Comparison of ENCODE assay signal across 8 mouse cellular contexts in genomic region chr16:18876442-18877308, GRCm38 (mm10). TPM values are rescaled to one million over a fixed set of nuclear protein-coding genes. Genes with fewer than 3 reads are reported as not detected.
A peak's percentile ranks its signal among the peaks of the same experiment; 100 is the strongest.
DNase-seq lines count a peak whose midpoint lies in the region; ATAC-seq and TF ChIP-seq lines count a peak whose summit lies in the region.

Mrpl40 (minus strand) TSS chr16:18876862.
Hira (plus strand) TSS chr16:18877037.

- H3K4me2 ChIP-seq in embryonic facial prominence, embryonic 14.5 days (ENCODE audit: low read depth, low read length), result peak within 1 kb of the TSS; percentile 84
- H3K4me2 ChIP-seq in limb, embryonic 14.5 days (replicated peaks; ENCODE audit: low read depth, low read length, severe bottlenecking), result peak within 1 kb of the TSS; percentile 82
- H3K4me2 ChIP-seq in midbrain, postnatal 0 days (ENCODE audit: low read depth, low read length, poor library complexity, severe bottlenecking), result peak within 1 kb of the TSS; percentile 75

- peak; percentile 94 for DNase-seq in 3T3-L1 (ENCODE audit: low read depth, low spot score)
- peak; percentile 91 to 92 for DNase-seq in adrenal gland, postnatal 4 days (ENCODE audit: low spot score in 2 of 2)
- DNase-seq in embryonic facial prominence, embryonic 14.5 days (ENCODE audit: low spot score), result peak; percentile 95
- peak; percentile 91 for DNase-seq in heart, adult 8-10 months (ENCODE audit: low spot score)
- DNase-seq in kidney, adult 9 months, result peak; percentile 96
- peak; percentile 91 for DNase-seq in limb, embryonic 14.5 days (ENCODE audit: low spot score)
- DNase-seq in midbrain, postnatal 0 days (ENCODE audit: low spot score), result peak; percentile 90
- peak; percentile 90 to 93 for DNase-seq in spleen, postnatal 14 days (ENCODE audit: low spot score in 2 of 2)

- 0 out of 2 replicates have a peak, but pooled peaks cover 4% of the 10 kb centered on the region for H3K4me1 ChIP-seq in embryonic facial prominence, embryonic 14.5 days (ENCODE audit: control insufficient read depth, insufficient read depth, low read length)
- H3K4me1 ChIP-seq in limb, embryonic 14.5 days (ENCODE audit: control insufficient read depth, insufficient read depth, low read length), result no peaks in the 10 kb centered on the region; the same call in 1 of the 2 replicates
- peaks cover 4% of the 10 kb centered on the region; the same call in 1 of the 2 replicates for H3K4me1 ChIP-seq in midbrain, postnatal 0 days (ENCODE audit: insufficient read depth, low read length)

- peak; percentile 94 for ATAC-seq in embryonic facial prominence, embryonic 14.5 days (ENCODE audit: low read depth)
- ATAC-seq in limb, embryonic 14.5 days (ENCODE audit: low FRiP score, low read depth), result peak; percentile 94
- peak; percentile 90 for ATAC-seq in midbrain, postnatal 0 days (ENCODE audit: low FRiP score)

- H3K9me3 ChIP-seq in embryonic facial prominence, embryonic 14.5 days (ENCODE audit: control insufficient read depth, low read length), result no peaks in the 10 kb centered on the region
- no peaks in the 10 kb centered on the region for H3K9me3 ChIP-seq in limb, embryonic 14.5 days (ENCODE audit: control insufficient read depth, low read length)
- H3K9me3 ChIP-seq in midbrain, postnatal 0 days (ENCODE audit: low read length), result no peaks in the 10 kb centered on the region

- under 1% methylated on average over 42 of the region's 93 CpGs for WGBS in embryonic facial prominence, embryonic 14.5 days
- WGBS in limb, embryonic 14.5 days, result under 1% methylated on average over 82 of the region's 93 CpGs
- WGBS in midbrain, postnatal 0 days, result 1% methylated on average over 83 of the region's 93 CpGs

- H3K27ac ChIP-seq in embryonic facial prominence, embryonic 14.5 days (replicated peaks; ENCODE audit: low read depth, low read length), result peak within 1 kb of the TSS; percentile 94
- peak within 1 kb of the TSS; percentile 92 for H3K27ac ChIP-seq in limb, embryonic 14.5 days (replicated peaks; ENCODE audit: low read depth, low read length)
- peak within 1 kb of the TSS; percentile 88 for H3K27ac ChIP-seq in midbrain, postnatal 0 days (ENCODE audit: low read depth, low read length)

- H3K9ac ChIP-seq in embryonic facial prominence, embryonic 14.5 days (ENCODE audit: low read depth, low read length), result peak within 1 kb of the TSS; percentile 87
- peak within 1 kb of the TSS; percentile 88 for H3K9ac ChIP-seq in limb, embryonic 14.5 days (ENCODE audit: low read depth, low read length, severe bottlenecking)
- peak within 1 kb of the TSS; percentile 81 for H3K9ac ChIP-seq in midbrain, postnatal 0 days (replicated peaks; ENCODE audit: low read length, poor library complexity, severe bottlenecking)

- TF ChIP-seq POLR2A in limb, embryonic 14.5 days (IDR thresholded peaks at IDR 0.05; ENCODE audit: borderline replicate concordance, extremely low read depth, insufficient read depth, insufficient read length), result peak; percentile 47; the same call in 1 of the 2 replicates

- H3K4me3 ChIP-seq in embryonic facial prominence, embryonic 14.5 days (ENCODE audit: low read depth, low read length), result peak within 1 kb of the TSS; percentile 89
- peak within 1 kb of the TSS; percentile 87 for H3K4me3 ChIP-seq in limb, embryonic 14.5 days (replicated peaks; ENCODE audit: low read length)
- peak within 1 kb of the TSS; percentile 89 for H3K4me3 ChIP-seq in midbrain, postnatal 0 days (ENCODE audit: low read depth, low read length)

- no peak for TF ChIP-seq CTCF in midbrain, postnatal 0 days (IDR thresholded peaks at IDR 0.05)

- no peaks in the 10 kb centered on the region for H3K27me3 ChIP-seq in embryonic facial prominence, embryonic 14.5 days (replicated peaks; ENCODE audit: control insufficient read depth, insufficient read depth, low read length)
- H3K27me3 ChIP-seq in limb, embryonic 14.5 days (ENCODE audit: control insufficient read depth, insufficient read depth, low read length), result no peaks in the 10 kb centered on the region
- no peaks in the 10 kb centered on the region for H3K27me3 ChIP-seq in midbrain, postnatal 0 days (ENCODE audit: insufficient read depth, low read length)

- H3K36me3 ChIP-seq in embryonic facial prominence, embryonic 14.5 days (ENCODE audit: control insufficient read depth, insufficient read depth, low read length), result peaks cover 38% of the 10 kb centered on the region
- peaks cover 29% of the 10 kb centered on the region for H3K36me3 ChIP-seq in limb, embryonic 14.5 days (ENCODE audit: control insufficient read depth, insufficient read depth, low read length)
- H3K36me3 ChIP-seq in midbrain, postnatal 0 days (ENCODE audit: insufficient read depth, low read length), result peaks cover 21% of the 10 kb centered on the region

RNA-seq across cellular contexts. Expression of gene Mrpl40, which starts in this region (rescaled TPM):
- total RNA-seq in adrenal gland, postnatal 4 days (2021), result 10 to 100 TPM; 62.5 to 62.6 TPM
- polyA plus RNA-seq in embryonic facial prominence, embryonic 14.5 days (2014; fragmentation: Nextera tagmentation; extraction: Ambion mirVana), result 57.3 and 60.9 TPM in 2 replicates
- 10 to 100 TPM; 47.0 to 60.1 (median 55.2) TPM for total RNA-seq in heart, adult 8-10 months (2022)
- polyA plus RNA-seq in limb, embryonic 14.5 days (2012; rRNA removed), result 20.9 and 30.4 TPM in 2 replicates
- 65.6 and 66.1 TPM in 2 replicates for polyA plus RNA-seq in limb, embryonic 14.5 days (2014; fragmentation: Nextera tagmentation; extraction: Ambion mirVana)
- total RNA-seq in midbrain, postnatal 0 days (2014; rRNA removed), result 27.6 and 27.9 TPM in 2 replicates
- polyA plus RNA-seq in midbrain, postnatal 0 days (2015; fragmentation: Nextera tagmentation; extraction: Ambion mirVana), result 78.4 and 82.6 TPM in 2 replicates

RNA-seq across cellular contexts. Expression of gene Hira, which starts in this region (rescaled TPM):
- 10 to 100 TPM; 55.5 to 72.1 TPM for total RNA-seq in adrenal gland, postnatal 4 days (2021)
- 10.8 and 14.7 TPM in 2 replicates for polyA plus RNA-seq in embryonic facial prominence, embryonic 14.5 days (2014; fragmentation: Nextera tagmentation; extraction: Ambion mirVana)
- total RNA-seq in heart, adult 8-10 months (2022), result 10 to 100 TPM; 15.9 to 22.3 (median 20.9) TPM
- polyA plus RNA-seq in limb, embryonic 14.5 days (2012; rRNA removed), result 64.0 and 71.5 TPM in 2 replicates
- 14.1 and 14.3 TPM in 2 replicates for polyA plus RNA-seq in limb, embryonic 14.5 days (2014; fragmentation: Nextera tagmentation; extraction: Ambion mirVana)
- total RNA-seq in midbrain, postnatal 0 days (2014; rRNA removed), result 65.0 and 73.1 TPM in 2 replicates
- 15.0 and 19.2 TPM in 2 replicates for polyA plus RNA-seq in midbrain, postnatal 0 days (2015; fragmentation: Nextera tagmentation; extraction: Ambion mirVana)

Comparison
In these comparisons a context has a peak if more than half of its experiments do, and no peak if none do; other contexts are left out.
1. Peak in every context shown above with its lines: DNase-seq, ATAC-seq, H3K4me3 ChIP-seq and H3K27ac ChIP-seq.